Mouse (Mus musculus) midbrain, embryonic 15.5 days (tissue): ENCODE results near the gene Asgr1. TPM values are rescaled to one million over a fixed set of nuclear protein-coding genes. Genes with fewer than 3 reads are reported as not detected.
"Not testable (repeated sequence)": the region's sequence is repeated elsewhere in the genome, so short reads cannot be mapped to it uniquely, and the experiment has no call there.

Source experiments
- ATAC-seq: fragments of 200-750 bp; cut with Nextera tagmentation; replicated peaks from 2 replicates; pipeline ENCODE4 v1.8.0; 2017; ENCODE audit warnings: moderate TSS enrichment
- H3K27ac ChIP-seq: fragments of 300-500 bp; sonication (generic); 2 replicates; pipeline ENCODE4 v1.5.1; 2015; ENCODE audit warnings: mild to moderate bottlenecking, inconsistent platforms
- H3K27me3 ChIP-seq: fragments of 300-500 bp; sonication (generic); replicated peaks from 2 replicates; pipeline ENCODE4 v1.6.1; 2015; ENCODE audit warnings: inconsistent platforms
- H3K36me3 ChIP-seq: fragments of 300-500 bp; sonication (generic); replicated peaks from 2 replicates; pipeline ENCODE4 v1.6.1; 2015; ENCODE audit warnings: inconsistent platforms
- H3K4me1 ChIP-seq: fragments of 300-500 bp; sonication (generic); 2 replicates; pipeline ENCODE4 v1.6.1; 2015; ENCODE audit warnings: inconsistent platforms
- H3K4me2 ChIP-seq: fragments of 300-500 bp; sonication (generic); 2 replicates; pipeline ENCODE4 v1.6.1; 2015; ENCODE audit warnings: inconsistent platforms, mild to moderate bottlenecking, moderate library complexity
- H3K4me3 ChIP-seq: fragments of 300-500 bp; sonication (generic); 2 replicates; pipeline ENCODE4 v1.5.1; 2015; ENCODE audit warnings: mild to moderate bottlenecking, inconsistent platforms
- H3K9ac ChIP-seq: fragments of 300-500 bp; sonication (generic); 2 replicates; pipeline ENCODE4 v1.6.1; 2015; ENCODE audit warnings: mild to moderate bottlenecking, inconsistent platforms
- H3K9me3 ChIP-seq: fragments of 300-500 bp; sonication (generic); 2 replicates; pipeline ENCODE4 v1.6.1; 2016; ENCODE audit warnings: inconsistent platforms
- WGBS: fragments of 180-500 bp; shearing (Covaris S2); methylation state at CpG from one replicate; pipeline ENCODE4 v1.1.7; 2015; ENCODE audit warnings: mixed read lengths; 5-methylcytosine and 5-hydroxymethylcytosine counted together
- polyA plus RNA-seq: library from polyadenylated mRNA; unstranded; fragments of >200 nt; fragmentation: Nextera tagmentation; extraction: Ambion mirVana; gene quantifications from 2 replicates; pipeline ENCODE4 v1.2.1, GENCODE M21; 2015

The Asgr1 gene
- polyA plus RNA-seq, 1 experiment from 2014 or later, result 3.8 TPM

GRCm38 (mm10) chr11:70049366-70049765, 4.5 kb upstream of the Asgr1 start:
- H3K4me3 ChIP-seq, result no peak overlapping the region
- no peaks in the 10 kb centered on the region for H3K27me3 ChIP-seq
- no peaks in the 10 kb centered on the region for H3K4me1 ChIP-seq
- no peak for ATAC-seq
- no peak overlapping the region for H3K9ac ChIP-seq
- no peaks in the 10 kb centered on the region for H3K9me3 ChIP-seq
- 75% methylated on average over 6 of the region's 6 CpGs for WGBS
- no peak overlapping the region for H3K27ac ChIP-seq
- H3K36me3 ChIP-seq, result peaks cover 11% of the 10 kb centered on the region; the same call in 1 of the 2 replicates
- H3K4me2 ChIP-seq, result no peak overlapping the region

- no peak for ATAC-seq
- Histone ChIP-seq H3K36me3 (peaks cover 7% of the 10 kb centered on the region; the same call in 1 of the 2 replicates), H3K4me2 (no peak overlapping the region), H3K4me3 (no peak overlapping the region), H3K9ac (no peak overlapping the region), H3K27me3 (no peaks in the 10 kb centered on the region), H3K4me1 (no peaks in the 10 kb centered on the region), H3K9me3 (no peaks in the 10 kb centered on the region), H3K27ac (no peak overlapping the region)
- 56% methylated on average over 10 of the region's 10 CpGs for WGBS
Measured at GRCm38 (mm10) chr11:70049816-70050215, 4.1 kb upstream of the Asgr1 start.

GRCm38 (mm10) chr11:70053156-70053555, 729 bp upstream of the Asgr1 start:
- Histone ChIP-seq H3K9me3 (no peaks in the 10 kb centered on the region), H3K4me2 (no peak overlapping the region), H3K36me3 (no peaks in the 10 kb centered on the region), H3K9ac (no peak overlapping the region), H3K4me1 (peaks cover 8% of the 10 kb centered on the region), H3K27me3 (no peaks in the 10 kb centered on the region), H3K4me3 (no peak overlapping the region), H3K27ac (no peak overlapping the region)
- no peak for ATAC-seq
- 71% methylated on average over 7 of the region's 7 CpGs for WGBS

DNA sequence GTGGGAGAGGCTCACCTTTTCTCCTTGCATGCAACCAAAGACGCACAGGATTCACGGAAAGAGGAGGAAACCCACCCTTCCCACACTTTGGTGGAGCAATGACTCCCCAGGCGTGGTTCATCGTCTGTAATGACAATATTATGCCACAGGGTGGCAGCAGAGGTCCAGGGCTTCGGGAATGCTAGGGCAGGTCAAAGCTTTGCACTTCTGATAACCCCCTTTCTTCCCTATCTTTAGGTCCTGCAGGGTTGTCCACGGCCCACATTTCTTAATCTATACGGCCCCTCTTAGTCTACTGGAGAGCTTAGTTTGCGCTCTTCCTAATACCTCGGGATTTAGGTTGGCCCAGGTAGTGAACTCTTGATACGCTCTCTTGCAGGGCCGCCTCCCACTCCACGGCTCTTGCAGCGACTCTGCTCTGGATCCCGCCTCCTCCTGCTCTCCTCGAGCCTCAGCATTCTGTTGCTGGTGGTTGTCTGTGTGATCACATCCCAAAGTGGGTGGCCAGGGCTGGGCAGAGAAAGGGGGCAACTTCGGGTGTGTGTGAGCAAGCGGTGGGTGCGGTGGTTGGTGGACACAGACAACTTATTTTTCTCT, 1.8 kb downstream of the Asgr1 start:
- Histone ChIP-seq H3K4me2 (peak overlapping the region; percentile 34), H3K36me3 (no peaks in the 10 kb centered on the region), H3K27me3 (no peaks in the 10 kb centered on the region), H3K27ac (no peak overlapping the region), H3K4me1 (peaks cover 8% of the 10 kb centered on the region), H3K9me3 (no peaks in the 10 kb centered on the region), H3K9ac (no peak overlapping the region), H3K4me3 (no peak overlapping the region)
- WGBS, result 27% methylated on average over 18 of the region's 18 CpGs
- peak; percentile 48 for ATAC-seq

DNA sequence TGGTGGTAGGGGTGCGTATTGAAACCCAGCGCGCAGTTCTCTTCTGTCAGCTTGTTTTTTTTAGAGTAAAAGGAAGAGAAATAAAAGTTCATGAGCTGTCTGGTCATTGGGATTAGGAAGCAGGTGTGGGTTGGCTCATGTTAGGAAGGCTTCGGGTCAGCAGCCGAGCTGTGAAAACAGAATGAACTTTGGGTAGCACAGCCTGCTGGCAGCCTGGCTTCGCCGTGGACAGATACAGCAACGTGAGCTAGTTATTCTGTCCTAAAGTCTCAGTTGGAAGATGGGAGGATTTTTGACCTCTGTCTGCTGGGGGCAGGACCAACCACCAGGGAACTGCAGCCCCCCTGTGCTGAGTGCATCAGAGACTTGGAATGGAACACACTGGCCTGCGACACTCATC, 3.9 kb downstream of the Asgr1 start:
- H3K9ac ChIP-seq, result no peak overlapping the region
- no peak overlapping the region for H3K27ac ChIP-seq
- no peaks in the 10 kb centered on the region for H3K9me3 ChIP-seq
- no peak for ATAC-seq
- no peak overlapping the region for H3K4me3 ChIP-seq
- 78% methylated on average over 9 of the region's 9 CpGs for WGBS
- no peaks in the 10 kb centered on the region for H3K36me3 ChIP-seq
- no peak overlapping the region for H3K4me2 ChIP-seq
- H3K4me1 ChIP-seq, result peaks cover 8% of the 10 kb centered on the region
- no peaks in the 10 kb centered on the region for H3K27me3 ChIP-seq

DNA sequence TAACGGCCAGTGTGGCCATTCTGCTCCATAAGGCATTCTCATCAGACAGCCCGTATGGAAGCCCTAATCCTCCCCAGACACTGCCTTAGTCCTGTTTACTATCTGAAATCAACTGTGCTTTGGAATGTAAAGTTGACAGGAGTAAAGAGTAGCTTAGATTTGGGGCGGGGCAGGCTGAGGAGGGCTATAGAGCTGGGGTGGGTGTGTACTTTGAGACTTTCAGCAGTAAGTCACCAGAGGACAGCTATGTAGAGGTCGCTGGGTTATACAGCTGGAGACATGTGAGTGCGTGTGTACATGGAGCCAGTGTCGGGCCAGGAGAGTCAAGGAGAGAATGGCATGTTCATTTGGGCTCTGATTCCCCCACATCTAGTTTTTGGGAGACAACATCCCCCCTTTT, 6.0 kb downstream of the Asgr1 start:
- H3K4me1 ChIP-seq, result peaks cover 8% of the 10 kb centered on the region
- 63% methylated on average over 6 of the region's 6 CpGs for WGBS
- H3K27ac ChIP-seq, result no peak overlapping the region
- H3K4me3 ChIP-seq, result no peak overlapping the region
- H3K27me3 ChIP-seq, result no peaks in the 10 kb centered on the region
- no peak overlapping the region for H3K9ac ChIP-seq
- ATAC-seq, result no peak
- H3K36me3 ChIP-seq, result no peaks in the 10 kb centered on the region
- H3K4me2 ChIP-seq, result no peak overlapping the region
- H3K9me3 ChIP-seq, result no peaks in the 10 kb centered on the region

DNA sequence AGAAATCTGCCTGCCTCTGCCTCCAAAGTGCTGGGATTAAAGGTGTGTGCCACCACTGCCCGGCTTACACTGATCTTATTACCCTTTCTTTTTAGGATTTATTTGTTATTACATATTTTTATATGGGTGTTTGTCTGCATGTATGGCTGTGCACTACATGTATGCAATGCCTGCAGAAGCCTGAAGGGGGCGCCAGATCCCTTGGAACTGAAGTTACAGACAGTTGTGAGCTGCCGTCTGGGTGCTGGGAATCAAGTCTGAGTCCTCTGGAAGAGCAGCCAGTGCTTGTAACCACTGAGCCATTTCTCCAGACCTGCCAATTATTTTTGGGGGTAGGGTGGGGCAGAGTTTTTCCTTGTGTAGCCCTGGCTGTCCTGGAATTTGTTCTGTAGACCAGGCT, 9.2 kb downstream of the Asgr1 start:
- WGBS, result 73% methylated on average over 3 of the region's 3 CpGs
- H3K4me1 ChIP-seq, result no peaks in the 10 kb centered on the region

DNA sequence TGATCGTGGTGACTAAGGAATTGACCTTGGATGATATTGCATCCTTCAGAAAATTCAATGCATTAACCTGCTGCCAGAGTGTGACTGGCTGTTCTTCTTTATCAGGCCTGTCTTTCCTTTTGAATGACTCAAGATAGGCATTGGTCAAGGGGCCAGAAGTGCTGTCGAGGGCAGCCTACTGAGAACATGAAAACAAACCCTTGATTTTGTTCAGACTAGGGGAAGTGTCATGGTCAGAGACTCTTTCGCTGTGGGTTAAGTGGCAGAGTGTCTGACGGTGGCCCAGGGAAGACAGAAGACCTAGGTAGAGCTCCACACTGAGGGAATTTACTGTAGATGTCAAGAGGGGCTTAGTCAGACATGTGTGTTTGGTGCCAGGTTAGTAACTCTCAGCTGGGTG, 12.8 kb downstream of the Asgr1 start:
- no peak overlapping the region for H3K9ac ChIP-seq
- H3K27ac ChIP-seq, result no peak overlapping the region
- H3K4me2 ChIP-seq, result no peak overlapping the region
- H3K27me3 ChIP-seq, result no peaks in the 10 kb centered on the region
- no peak for ATAC-seq
- H3K9me3 ChIP-seq, result no peaks in the 10 kb centered on the region
- H3K4me1 ChIP-seq, result no peaks in the 10 kb centered on the region
- no peak overlapping the region for H3K4me3 ChIP-seq
- no peaks in the 10 kb centered on the region for H3K36me3 ChIP-seq
- 76% methylated on average over 4 of the region's 4 CpGs for WGBS

More for the DNA sequence above, 9.2 kb downstream of the Asgr1 start:
- H3K27ac ChIP-seq, result no peak overlapping the region
- no peak overlapping the region for H3K4me3 ChIP-seq
- no peak overlapping the region for H3K9ac ChIP-seq
- H3K4me2 ChIP-seq, result no peak overlapping the region
- H3K27me3 ChIP-seq, result no peaks in the 10 kb centered on the region
- ATAC-seq, result no peak
- no peaks in the 10 kb centered on the region for H3K36me3 ChIP-seq
- no peaks in the 10 kb centered on the region for H3K9me3 ChIP-seq

GRCm38 (mm10) chr11:70068245-70068644, 14.4 kb downstream of the Asgr1 start:
- no peak for ATAC-seq

DNA sequence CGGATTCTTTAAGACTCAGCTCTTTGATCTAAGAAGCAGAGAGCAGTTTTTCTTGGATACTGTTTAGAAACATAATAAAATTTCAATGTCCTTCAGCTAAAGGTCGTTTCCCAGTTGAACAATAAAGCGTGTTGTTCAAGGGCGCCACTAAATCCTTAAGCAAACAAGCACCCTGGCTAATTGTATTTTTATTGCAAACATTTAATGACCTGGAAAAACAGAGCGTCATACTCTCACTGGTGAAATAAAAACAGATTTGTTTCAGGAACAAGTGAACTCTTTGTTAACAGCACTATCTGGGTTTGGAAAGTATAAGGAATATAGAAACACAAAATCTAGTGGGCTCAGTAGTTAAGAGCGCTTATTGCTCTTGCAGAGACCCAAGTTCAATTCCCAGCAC, 16.2 kb downstream of the Asgr1 start:
- no peaks in the 10 kb centered on the region for H3K27me3 ChIP-seq
- H3K36me3 ChIP-seq, result no peaks in the 10 kb centered on the region
- whole genome bisulfite sequencing, result 80% methylated on average over 6 of the region's 6 CpGs
- ATAC-seq, result no peak
- no peak overlapping the region for H3K4me2 ChIP-seq
- H3K9me3 ChIP-seq, result no peaks in the 10 kb centered on the region
- H3K4me1 ChIP-seq, result no peaks in the 10 kb centered on the region
- no peak overlapping the region for H3K9ac ChIP-seq
- H3K27ac ChIP-seq, result no peak overlapping the region
- H3K4me3 ChIP-seq, result no peak overlapping the region

More at GRCm38 (mm10) chr11:70068245-70068644, 14.4 kb downstream of the Asgr1 start:
- H3K4me3 ChIP-seq, result no peak overlapping the region
- H3K4me2 ChIP-seq, result no peak overlapping the region
- no peaks in the 10 kb centered on the region for H3K27me3 ChIP-seq
- 30% methylated on average over 3 of the region's 3 CpGs for WGBS
- H3K36me3 ChIP-seq, result no peaks in the 10 kb centered on the region
- H3K9me3 ChIP-seq, result no peaks in the 10 kb centered on the region
- H3K9ac ChIP-seq, result no peak overlapping the region
- no peaks in the 10 kb centered on the region for H3K4me1 ChIP-seq
- H3K27ac ChIP-seq, result no peak overlapping the region

DNA sequence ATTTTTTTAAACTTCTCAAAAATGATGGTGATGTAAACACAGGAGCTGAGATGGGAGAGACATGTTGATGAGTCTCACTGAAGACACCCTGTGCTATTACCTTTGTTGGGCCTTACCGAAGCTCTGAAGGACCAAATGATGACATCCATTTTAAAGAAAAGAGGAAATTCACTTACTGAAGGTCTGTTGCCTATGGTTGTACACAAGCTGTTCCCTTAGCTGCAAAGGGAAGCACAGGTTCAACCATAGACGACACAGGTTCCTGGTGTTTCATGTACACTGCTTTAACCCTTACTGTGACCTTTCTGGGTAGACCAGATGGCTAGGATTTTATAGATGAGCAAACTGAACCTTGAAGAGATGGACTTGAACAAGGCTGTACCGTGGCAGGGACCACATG, 16.7 kb downstream of the Asgr1 start:
- H3K27ac ChIP-seq, H3K4me3 ChIP-seq, H3K4me1 ChIP-seq, H3K9ac ChIP-seq, H3K36me3 ChIP-seq, H3K27me3 ChIP-seq, H3K9me3 ChIP-seq, ATAC-seq, H3K4me2 ChIP-seq: not testable (repeated sequence)
- 85% methylated on average over 3 of the region's 3 CpGs for WGBS

- 38% methylated on average over 17 of the region's 17 CpGs for WGBS
Measured at GRCm38 (mm10) chr11:70074379-70075071, 20.6 kb downstream of the Asgr1 start.

GRCm38 (mm10) chr11:70075581-70075980, 21.7 kb downstream of the Asgr1 start:
- Histone ChIP-seq H3K4me1 (no peaks in the 10 kb centered on the region), H3K27me3 (no peaks in the 10 kb centered on the region), H3K27ac (no peak overlapping the region), H3K4me2 (no peak overlapping the region), H3K4me3 (no peak overlapping the region), H3K36me3 (no peaks in the 10 kb centered on the region), H3K9ac (no peak overlapping the region), H3K9me3 (no peaks in the 10 kb centered on the region)
- no peak for ATAC-seq
- 90% methylated on average over 6 of the region's 6 CpGs for WGBS

More at GRCm38 (mm10) chr11:70074379-70075071, 20.6 kb downstream of the Asgr1 start:
- no peak overlapping the region for H3K27ac ChIP-seq
- H3K27me3 ChIP-seq, result no peaks in the 10 kb centered on the region
- H3K4me2 ChIP-seq, result peak overlapping the region; percentile 9; the same call in 1 of the 2 replicates
- no peaks in the 10 kb centered on the region for H3K4me1 ChIP-seq
- no peak overlapping the region for H3K9ac ChIP-seq
- ATAC-seq, result no peak
- no peaks in the 10 kb centered on the region for H3K36me3 ChIP-seq
- H3K4me3 ChIP-seq, result no peak overlapping the region
- H3K9me3 ChIP-seq, result no peaks in the 10 kb centered on the region
